Mouse (Mus musculus): Measurements from ENCODE around the gene Ano6. TPM values are rescaled to one million over a fixed set of nuclear protein-coding genes. Genes with fewer than 3 reads are reported as not detected.

The Ano6 gene
- total RNA-seq, 2 experiments from 2014 or later, result 26.7 TPM

- DNase-seq, result peak; percentile 64 to 70
Observed at GRCm38 (mm10) chr15:95932358-95932757, 141.7 kb downstream of the Ano6 start.

GRCm38 (mm10) chr15:95935141-95935540 lies 144.5 kb downstream of the Ano6 start:
- DNase-seq, result peak; percentile 24 to 40

GRCm38 (mm10) chr15:95943470-95943869 lies 152.8 kb downstream of the Ano6 start:
- no peak for DNase-seq

GRCm38 (mm10) chr15:95944299-95944698 lies 153.7 kb downstream of the Ano6 start:
- DNase-seq, result no peak

- no peak for DNase-seq
Observed at GRCm38 (mm10) chr15:95945951-95946708, 155.5 kb downstream of the Ano6 start.

- no peak for DNase-seq
Observed at GRCm38 (mm10) chr15:95948411-95948810, 157.8 kb downstream of the Ano6 start.

GRCm38 (mm10) chr15:95949336-95949735 lies 158.7 kb downstream of the Ano6 start:
- DNase-seq, result no peak

- no peak for DNase-seq
Observed at GRCm38 (mm10) chr15:95951497-95951896, 160.9 kb downstream of the Ano6 start.

- no peak for DNase-seq
Observed at GRCm38 (mm10) chr15:95956692-95957091, 166.0 kb downstream of the Ano6 start.

- DNase-seq, result no peak
Observed at GRCm38 (mm10) chr15:95962411-95963123, 171.9 kb downstream of the Ano6 start.

GRCm38 (mm10) chr15:95963124-95963482 lies 172.5 kb downstream of the Ano6 start:
- DNase-seq, result no peak

GRCm38 (mm10) chr15:95963533-95964250 lies 173.0 kb downstream of the Ano6 start:
- DNase-seq, result peak; percentile 20 to 21

GRCm38 (mm10) chr15:95964251-95964561 lies 173.6 kb downstream of the Ano6 start:
- DNase-seq, result peak; percentile 31 to 34

GRCm38 (mm10) chr15:95966979-95967378 lies 176.3 kb downstream of the Ano6 start:
- DNase-seq, result no peak

GRCm38 (mm10) chr15:95967516-95968196 lies 177.0 kb downstream of the Ano6 start:
- no peak for DNase-seq

- DNase-seq, result no peak
Observed at GRCm38 (mm10) chr15:95969596-95969995, 179.0 kb downstream of the Ano6 start.

- DNase-seq, result no peak
Observed at GRCm38 (mm10) chr15:95970176-95970575, 179.5 kb downstream of the Ano6 start.

GRCm38 (mm10) chr15:95970691-95971090 lies 180.0 kb downstream of the Ano6 start:
- DNase-seq, result no peak

GRCm38 (mm10) chr15:95971302-95971701 lies 180.7 kb downstream of the Ano6 start:
- no peak for DNase-seq

- no peak for DNase-seq
Observed at GRCm38 (mm10) chr15:95972156-95972555, 181.5 kb downstream of the Ano6 start.

GRCm38 (mm10) chr15:95972621-95973020 lies 182.0 kb downstream of the Ano6 start:
- DNase-seq, result no peak

GRCm38 (mm10) chr15:95974021-95974597 lies 183.5 kb downstream of the Ano6 start:
- no peak for DNase-seq
